8 mouse cellular contexts compared by ENCODE assay signal in the genomic region with DNA sequence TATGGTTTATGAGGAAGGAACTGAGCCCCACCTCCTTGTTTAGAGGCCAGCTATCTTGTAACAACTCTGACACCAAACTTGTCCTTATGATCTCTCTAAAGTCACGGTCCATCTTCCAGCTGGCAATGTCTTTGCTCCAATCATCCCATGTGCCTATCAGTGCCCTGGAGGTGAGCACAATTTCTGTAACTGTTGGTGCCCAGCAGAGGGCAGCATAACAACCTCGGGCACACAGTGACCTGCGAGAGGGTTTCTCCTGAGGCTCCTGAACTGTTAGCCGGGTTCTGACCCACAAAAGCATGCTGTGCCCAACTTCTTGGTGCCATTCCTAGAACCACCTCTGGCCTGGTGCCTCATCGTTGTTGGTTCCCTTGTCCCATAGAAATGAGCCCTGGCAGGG.
DNase-seq lines count a peak whose midpoint lies in the region; ATAC-seq lines count a peak whose summit lies in the region.

No protein-coding gene starts in this region.

- intact Hi-C loops in gastrocnemius, postnatal 14 days (cut with DNase I; ENCODE audit: low total_unique reads) = no loop called here

- DNase-seq in gastrocnemius, postnatal 14 days = peak; percentile 12
- no peak for DNase-seq in gastrocnemius, adult 18-20 months (ENCODE audit: low spot score)
- DNase-seq in spleen, postnatal 4 days (ENCODE audit: low spot score in 2 of 2) = peak; percentile 26 to 71
- DNase-seq in spleen, postnatal 36 days (ENCODE audit: low spot score in 2 of 2) = no peak
- DNase-seq in cerebellum, adult 11-12 months = peak; percentile 27
- peak; percentile 15 to 24 for DNase-seq in lung, postnatal 4 days
- no peak for DNase-seq in natural killer cell, adult 2 months (ENCODE audit: low spot score in 2 of 2)

- ATAC-seq in hematopoietic stem cell, adult 5-6 weeks (replicated peaks in 1 of 2; ENCODE audit: insufficient read depth in 1 of 2, low FRiP score in 2 of 2, low TSS enrichment in 1 of 2, low read depth in 1 of 2, poor library complexity in 2 of 2, severe bottlenecking in 2 of 2) = peak; percentile 73

Comparison
In these comparisons a context has a peak if more than half of its experiments do, and no peak if none do; other contexts are left out.
1. DNase-seq: peak in gastrocnemius, postnatal 14 days (single experiment), spleen, postnatal 4 days (2 of 2), cerebellum, adult 11-12 months (single experiment) and lung, postnatal 4 days (2 of 2); none in gastrocnemius, adult 18-20 months (single experiment), spleen, postnatal 36 days (0 of 2) and natural killer cell, adult 2 months (0 of 2).